Mouse (Mus musculus): ENCODE results near the gene 1810030O07Rik.

GRCm38 (mm10) chrX:12611211-12611610, 62.3 kb downstream of the 1810030O07Rik start:
- TF ChIP-seq EP300 (IDR thresholded peaks at IDR 0.05; ENCODE audit: low read depth in 1 of 2, low read length in 2 of 2) (peak; percentile 53 to 82; a peak in 2 of 4 replicates), USF1 (IDR thresholded peaks at IDR 0.05; ENCODE audit: low read depth, low read length) (no peak), ELF1 (IDR thresholded peaks at IDR 0.05; ENCODE audit: low read depth, low read length) (peak; percentile 65; the same call in 1 of the 2 replicates)

All from MEL (cell line).